Mouse (Mus musculus) right cerebral cortex, postnatal 36 days (tissue): ENCODE measurements at regions not wholly inside any gene's neighbourhood (a gene's known extent, or its start where the extent isn't known, plus 50 kb on each side); places are given as distances from the start of the nearest gene placed in this dataset.

ENCODE experiments used
- DNase-seq, 2 experiments: peaks; one replicate each; pipeline ENCODE4 v3.0.0; 2022; ENCODE audit warnings: low spot score in 2 of 2, mixed read lengths in 1 of 2

DNA sequence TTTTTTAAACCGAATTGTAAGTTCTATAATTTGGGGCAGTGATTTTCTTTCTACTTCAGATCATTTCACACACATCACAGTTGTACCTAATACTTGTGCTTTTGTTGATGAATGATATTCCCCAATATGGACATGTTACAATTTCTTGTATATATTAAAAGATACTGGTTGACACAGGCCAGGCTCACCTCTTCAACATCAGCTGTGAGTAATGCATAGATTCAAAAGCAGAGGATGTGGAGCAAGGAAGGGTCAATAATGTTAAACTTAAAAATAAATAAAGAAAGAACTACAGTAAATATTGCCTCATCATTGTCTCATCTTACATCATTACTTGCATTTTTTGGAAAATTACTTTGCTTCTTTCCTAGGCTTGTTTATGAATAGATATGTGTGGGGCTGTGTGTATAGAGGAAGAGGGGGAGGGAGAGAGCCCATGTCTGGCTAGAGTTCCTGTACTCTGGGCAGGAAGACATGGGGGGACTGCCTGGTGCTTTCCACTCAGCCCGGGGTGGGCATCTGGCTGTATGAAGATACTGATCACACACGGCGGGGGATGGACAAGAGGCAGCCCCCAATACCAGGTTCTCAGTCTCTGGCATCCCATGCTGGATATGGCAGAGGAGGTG, 490.1 kb downstream of the Gm6377 start:
- DNase-seq, result no peak

DNA sequence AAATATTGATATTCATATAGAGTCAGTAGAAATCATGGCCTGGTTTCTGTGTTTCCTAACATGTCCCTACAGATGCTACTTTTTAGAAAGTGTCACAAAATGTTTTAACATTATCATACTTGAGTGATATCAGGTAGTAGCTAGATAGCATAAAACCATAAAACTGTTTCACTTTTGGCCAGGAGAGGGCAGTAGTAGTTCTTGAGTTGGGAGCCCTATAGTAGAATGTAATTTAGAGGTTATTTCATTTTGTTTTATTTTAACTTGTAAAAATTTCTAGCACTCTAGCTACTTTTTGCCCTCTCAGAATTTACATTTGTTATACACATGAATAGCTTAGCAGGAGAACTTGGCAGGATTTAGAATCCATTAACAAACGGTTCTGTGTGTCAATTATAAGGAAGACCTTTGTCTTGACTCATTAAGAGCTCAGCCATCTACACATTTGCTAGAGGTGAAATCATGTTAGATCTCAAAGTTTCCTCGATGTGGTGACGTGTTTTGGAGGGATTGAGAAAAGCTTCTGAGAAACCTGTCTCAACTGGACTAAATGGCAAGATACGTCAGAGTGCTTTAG, 538.5 kb downstream of the Gm6377 start:
- peak in 1 of 2 experiments; percentile 0 for DNase-seq

DNA sequence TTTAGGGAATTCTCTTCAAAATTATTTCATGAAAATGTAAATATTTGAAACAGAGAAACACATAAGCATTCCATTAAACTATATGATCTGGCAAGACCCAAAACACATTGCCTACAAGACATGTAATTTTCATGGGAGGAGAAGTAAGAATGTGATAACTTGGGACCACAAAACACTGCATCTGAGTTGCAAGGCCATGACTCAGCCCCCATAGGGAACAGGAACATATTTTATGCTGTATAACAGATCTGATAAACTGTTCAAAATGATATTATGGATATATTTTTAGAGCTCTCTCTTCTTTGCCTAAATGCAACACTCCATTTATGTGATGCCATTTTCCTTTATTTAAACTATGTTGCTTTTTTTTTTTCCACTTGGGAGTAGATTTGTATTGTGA, 539.4 kb downstream of the Gm6377 start:
- no peak for DNase-seq
